Mouse (Mus musculus) cerebellum, postnatal 10 days (tissue): ENCODE results near the gene C87436.

Experiments
- DNase-seq, 2 experiments: peaks; one replicate each; pipeline ENCODE4 v3.0.0; 2021; ENCODE audit warnings: mixed read lengths in 2 of 2

Gene C87436

GRCm38 (mm10) chr6:86438272-86439118 is at the start of gene C87436:
Gene C87436 (plus strand): TSS chr6:86438374.
- peak; percentile 96 for DNase-seq

DNA sequence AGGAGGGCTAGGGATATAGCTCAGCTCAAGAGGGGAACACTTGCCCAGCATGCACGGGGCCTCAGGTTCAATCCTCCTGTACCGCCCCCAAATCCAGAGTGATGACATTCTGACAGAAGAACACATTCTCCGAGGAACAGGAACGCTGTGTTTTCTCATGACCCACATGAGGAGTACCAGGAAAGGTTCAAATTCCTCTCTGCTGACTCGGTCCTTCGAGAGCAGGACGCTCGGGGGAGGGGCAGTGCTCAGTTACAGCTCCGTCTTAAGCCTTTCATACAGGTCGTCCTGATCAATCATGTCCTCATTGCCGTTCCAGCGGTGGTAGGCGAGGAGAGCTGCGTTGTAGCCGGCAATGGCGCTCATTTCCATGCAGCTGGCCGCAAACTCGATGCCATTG is 49.7 kb upstream of the C87436 start:
- no peak for DNase-seq

- peak in 1 of 2 experiments; percentile 31 for DNase-seq
Measured at GRCm38 (mm10) chr6:86391326-86391725, 46.8 kb upstream of the C87436 start.

DNA sequence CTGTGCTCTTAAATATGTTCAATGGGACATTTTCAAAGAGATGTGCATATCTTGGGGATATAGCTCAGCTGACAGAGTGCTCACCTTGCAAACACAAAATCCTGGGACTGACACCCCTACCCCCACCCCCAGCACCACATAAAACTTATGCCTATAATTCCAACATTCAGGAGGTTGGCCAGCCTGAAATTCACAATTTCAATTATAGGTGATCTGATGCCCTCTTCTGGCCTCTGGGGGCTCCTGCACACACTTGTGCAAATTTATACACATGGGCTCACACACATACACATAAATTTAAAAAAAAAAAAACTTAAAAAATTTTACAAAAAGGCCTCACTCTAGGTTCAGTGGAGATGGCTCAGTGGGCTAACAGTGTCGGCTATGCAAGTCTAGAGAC is 45.0 kb upstream of the C87436 start:
- DNase-seq, result peak in 1 of 2 experiments; percentile 32

- no peak for DNase-seq
Measured at GRCm38 (mm10) chr6:86394078-86394720, 44.0 kb upstream of the C87436 start.

DNA sequence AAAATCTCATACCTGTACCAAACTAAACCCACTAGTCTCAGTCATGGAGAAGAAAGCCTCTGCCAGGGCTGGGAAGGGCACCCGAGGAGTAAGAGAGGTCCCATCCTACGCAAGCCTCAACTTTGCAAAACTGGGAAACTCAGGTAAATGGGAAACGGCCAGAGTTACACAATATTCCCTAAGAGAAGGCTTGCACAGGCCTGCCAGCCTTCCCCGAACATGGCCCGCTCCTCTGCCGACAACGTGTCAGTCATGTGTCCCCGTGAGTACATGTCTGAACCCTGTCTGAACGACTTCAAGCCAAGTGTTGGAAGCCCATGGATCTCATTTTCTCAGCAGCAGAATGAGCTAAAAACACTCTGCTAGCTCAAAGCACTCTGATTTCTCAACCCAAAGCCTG is 43.2 kb upstream of the C87436 start:
- no peak for DNase-seq

DNA sequence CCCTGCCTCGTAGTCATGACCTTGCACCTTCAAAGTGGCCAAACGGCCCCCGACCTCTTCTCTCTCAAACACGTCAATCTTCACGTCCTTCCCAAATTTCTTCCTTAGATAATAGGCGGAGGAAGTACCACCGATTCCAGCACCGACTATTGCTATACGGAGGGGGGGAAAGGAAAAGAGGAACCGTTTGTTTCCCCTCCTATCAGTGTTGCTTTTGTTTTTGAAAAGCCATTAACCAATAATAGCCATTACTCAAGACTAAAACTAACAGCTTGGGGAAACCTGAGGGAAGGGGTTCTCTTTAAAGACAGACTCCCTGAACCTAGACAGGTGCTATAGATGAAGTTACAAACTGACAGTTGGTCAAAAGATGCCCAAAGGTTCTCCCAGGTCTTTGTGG is 42.2 kb upstream of the C87436 start:
- peak in 1 of 2 experiments; percentile 24 for DNase-seq

DNA sequence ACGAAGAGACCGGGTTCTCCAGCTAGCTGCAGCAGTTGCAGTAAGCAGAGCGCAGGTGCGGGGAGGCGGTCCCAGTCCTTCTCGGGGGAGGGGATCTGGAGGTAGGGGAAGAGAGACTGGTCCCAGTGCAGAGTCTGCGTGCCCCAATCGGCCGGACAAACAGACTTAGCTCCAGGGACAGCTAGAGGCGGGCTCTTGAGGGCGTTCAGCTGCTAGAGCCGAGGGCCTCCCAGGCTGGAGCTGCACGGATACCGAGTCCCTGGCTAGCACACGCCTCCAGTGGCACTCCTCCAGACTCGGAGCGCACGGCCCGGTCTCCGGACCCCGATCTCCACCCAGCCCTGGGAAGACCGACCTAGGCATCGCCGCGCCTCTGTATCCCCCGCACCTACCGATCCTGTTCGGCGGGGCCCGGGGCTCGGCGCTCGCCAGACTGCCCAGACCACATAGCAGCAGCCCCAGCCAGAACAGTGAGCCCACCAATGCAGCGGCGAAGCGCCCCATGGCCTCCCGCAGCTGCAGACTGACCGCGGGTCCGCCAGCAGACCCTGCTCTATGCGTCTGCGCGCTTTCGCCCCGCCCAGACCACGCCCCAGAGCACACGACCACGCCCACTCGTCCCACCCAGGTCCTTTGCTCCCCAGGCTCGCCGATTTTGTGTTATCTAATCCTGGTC is 41.5 kb upstream of the C87436 start, which contains the start of gene Pcyox1:
TSS of gene Pcyox1 (minus strand) at position 574 of the 676 bp plus-strand sequence.
- peak; percentile 94 to 95 for DNase-seq

DNA sequence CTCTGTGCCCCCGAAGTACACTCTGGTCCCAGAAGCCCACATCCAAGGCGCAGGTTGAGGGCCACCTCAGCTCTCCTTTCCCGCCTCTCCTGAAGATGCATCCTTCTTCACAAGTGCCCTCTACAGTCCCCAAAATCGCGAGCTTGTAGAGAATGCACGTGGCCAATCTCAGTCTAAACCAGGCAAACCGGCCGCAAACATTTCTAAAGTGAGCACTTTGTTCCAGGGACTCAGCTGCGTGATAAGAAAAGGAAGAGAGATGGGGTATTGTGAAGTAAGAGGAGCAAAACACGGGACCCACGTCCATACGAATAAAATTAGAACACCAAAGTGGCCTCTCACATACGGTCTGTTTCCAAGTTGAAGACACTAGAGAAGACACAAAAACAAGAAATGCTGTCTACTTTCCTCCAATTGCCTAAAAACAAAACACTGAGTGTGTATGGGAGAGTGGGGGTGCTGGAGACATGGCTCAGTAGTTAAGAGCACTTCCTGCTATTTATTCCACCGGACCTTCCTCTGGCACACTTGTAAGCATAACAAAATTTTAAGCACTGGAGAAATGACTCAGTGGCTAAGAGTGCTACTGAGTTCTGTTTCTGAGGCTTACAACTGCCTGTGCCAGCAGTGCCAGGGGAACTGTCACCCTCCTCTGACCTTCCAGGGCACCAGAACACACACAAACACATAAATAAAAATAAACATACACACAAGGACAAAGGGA is 40.8 kb upstream of the C87436 start:
- DNase-seq, result no peak

DNA sequence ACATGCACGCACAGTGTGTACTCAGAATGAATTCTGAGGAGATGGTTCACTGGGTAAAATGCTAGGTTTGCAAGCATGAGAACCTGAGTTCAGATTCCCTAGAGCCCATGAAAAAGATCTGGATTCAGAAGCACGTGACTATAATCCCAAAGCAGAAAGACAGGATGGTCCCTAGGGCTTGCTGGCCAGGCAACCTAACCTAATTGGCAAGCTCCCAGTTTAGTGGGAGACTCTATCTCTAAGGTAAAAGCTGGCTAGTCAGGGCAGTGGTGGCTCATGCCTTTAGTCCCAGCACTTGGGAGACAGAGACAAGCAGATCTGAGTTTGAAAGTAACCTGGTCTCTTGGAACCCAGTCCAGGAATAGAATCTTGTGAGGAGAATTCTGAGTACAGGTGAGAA is 39.2 kb upstream of the C87436 start:
- DNase-seq, result no peak

GRCm38 (mm10) chr6:86399995-86400394 is 38.2 kb upstream of the C87436 start:
- DNase-seq, result no peak

GRCm38 (mm10) chr6:86400972-86401371 is 37.2 kb upstream of the C87436 start:
- DNase-seq, result peak; percentile 74 to 77

DNA sequence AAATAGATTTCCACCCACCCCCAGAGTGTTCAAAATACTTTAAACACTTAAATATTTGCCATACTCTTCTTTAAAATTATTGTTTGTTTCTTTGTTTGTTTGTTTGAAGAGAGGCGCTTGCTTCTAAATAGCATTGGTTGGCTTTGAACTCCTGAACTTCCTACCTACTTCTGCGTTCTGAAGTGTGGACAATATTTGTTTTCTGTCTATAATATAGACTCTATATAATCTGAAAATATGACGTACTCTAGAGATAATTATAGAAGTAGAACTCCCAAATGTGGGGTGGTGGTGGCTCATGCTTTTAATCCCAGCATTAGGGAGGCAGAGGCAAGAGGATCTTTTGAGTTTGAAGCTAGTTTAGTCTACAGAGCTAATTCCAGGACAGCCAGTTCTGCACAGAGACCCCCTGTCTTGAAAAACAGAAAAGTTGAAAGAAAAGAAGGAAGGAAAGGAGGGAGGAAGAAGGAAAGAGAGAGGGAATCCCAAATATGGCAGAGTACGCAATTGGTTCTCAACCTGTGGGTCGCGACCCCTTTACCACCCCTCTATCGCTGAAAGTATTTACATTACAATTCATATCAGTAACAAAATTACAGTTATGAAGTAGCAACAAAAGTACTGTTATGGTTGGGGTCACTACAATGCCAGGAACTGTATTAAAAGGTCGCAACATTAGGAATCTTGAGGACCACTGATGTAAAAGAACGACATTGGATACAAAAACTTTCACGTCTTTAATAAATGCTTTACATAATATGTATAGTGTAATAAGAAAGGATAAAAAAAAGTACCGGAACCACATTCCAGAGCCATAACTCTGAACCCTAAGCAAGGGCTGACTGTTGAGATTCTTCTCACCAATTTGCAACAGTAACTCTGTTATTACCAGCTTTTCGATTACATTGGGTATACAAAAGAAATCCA is 35.2 kb upstream of the C87436 start:
- no peak for DNase-seq

DNA sequence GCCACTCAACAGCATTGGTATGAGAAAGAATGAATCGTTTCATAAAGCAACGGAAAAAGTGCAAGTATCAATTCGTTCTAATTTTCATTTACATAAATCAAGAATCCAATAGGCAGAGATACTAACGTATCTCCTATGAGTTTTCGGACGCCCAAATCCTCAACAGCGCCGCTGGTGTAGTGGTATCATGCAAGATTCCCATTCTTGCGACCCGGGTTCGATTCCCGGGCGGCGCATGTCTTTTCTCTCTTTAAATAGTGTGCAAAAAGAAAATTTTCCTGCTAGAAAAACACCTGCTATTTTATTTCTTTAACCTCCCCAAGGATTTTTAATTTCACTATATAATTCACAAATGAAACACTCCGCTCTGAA is 34.5 kb upstream of the C87436 start:
- DNase-seq, result peak; percentile 93 to 95

- DNase-seq, result peak; percentile 98 to 99
Measured at GRCm38 (mm10) chr6:86404100-86404861, 33.9 kb upstream of the C87436 start, which contains the start of gene Tia1. Gene Tia1 (plus strand): TSS chr6:86404219.

- no peak for DNase-seq
Measured at GRCm38 (mm10) chr6:86404996-86405395, 33.2 kb upstream of the C87436 start.

DNA sequence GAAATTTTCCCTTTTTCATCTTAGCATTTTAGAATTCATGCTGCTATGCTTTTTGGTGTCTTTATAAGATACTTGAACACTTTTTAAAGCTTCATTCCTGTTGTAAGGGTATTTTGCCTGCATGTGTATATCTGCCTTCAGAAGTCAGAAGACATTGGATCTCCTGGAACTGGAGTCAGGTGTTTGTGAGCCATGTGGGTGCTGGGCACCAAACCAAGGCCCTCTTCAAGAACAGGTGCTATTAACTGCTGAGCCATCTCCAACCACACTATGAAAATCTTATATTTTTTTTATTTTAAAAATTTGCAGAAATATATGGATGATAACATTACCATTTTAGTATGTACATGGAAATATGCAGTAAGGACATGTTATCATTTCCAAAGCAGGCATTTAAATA is 31.9 kb upstream of the C87436 start:
- DNase-seq, result no peak

- no peak for DNase-seq
Measured at GRCm38 (mm10) chr6:86418711-86419110, 19.5 kb upstream of the C87436 start.

GRCm38 (mm10) chr6:86419239-86419638 is 18.9 kb upstream of the C87436 start:
- DNase-seq, result no peak

- DNase-seq, result peak in 1 of 2 experiments; percentile 33
Measured at GRCm38 (mm10) chr6:86420491-86420890, 17.7 kb upstream of the C87436 start.

DNA sequence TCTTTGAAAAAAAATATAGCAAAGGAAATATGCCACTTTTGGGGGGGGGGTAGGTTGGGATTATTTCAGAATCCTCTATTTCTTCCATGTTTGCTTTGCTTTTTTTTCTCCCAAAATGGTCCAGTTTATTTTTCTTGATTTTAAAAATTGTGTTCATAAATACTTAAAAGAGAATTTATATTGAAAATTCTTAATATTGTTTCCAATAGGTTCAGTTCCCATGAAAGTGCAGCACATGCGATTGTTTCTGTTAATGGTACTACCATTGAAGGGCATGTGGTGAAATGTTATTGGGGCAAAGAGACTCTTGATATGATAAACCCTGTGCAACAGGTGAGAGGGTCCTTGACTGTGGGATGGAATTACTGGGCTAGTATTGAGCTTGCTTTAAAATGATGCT is 11.8 kb upstream of the C87436 start, which contains the start of gene Gm44790:
TSS of gene Gm44790 (plus strand) at position 301 of the 400 bp plus-strand sequence.
- DNase-seq, result no peak
